Mouse (Mus musculus) mouse trophoblast stem cell (cell line): ENCODE data around the gene Gng12.

Experiments used
- in situ Hi-C, 2 experiments: fragments of 300-500 bp; cut with MseI, MboI; formaldehyde crosslinking; loops; 2 replicates in 1 of 2; 3 replicates in 1 of 2; pipeline ENCODE4 v1.15.1; 2025

The Gng12 gene

GRCm38 (mm10) chr6:66953951-66954519 lies 57.8 kb downstream of the Gng12 start:
- in situ Hi-C loops = no loop called here

- in situ Hi-C loops = loop anchor here in 1 of 2 experiments (5.0 kb wide), 1 partner anchor 113 kb away; no protein-coding TSS in a partner anchor
Observed at GRCm38 (mm10) chr6:66955089-66955657, 59.0 kb downstream of the Gng12 start.

DNA sequence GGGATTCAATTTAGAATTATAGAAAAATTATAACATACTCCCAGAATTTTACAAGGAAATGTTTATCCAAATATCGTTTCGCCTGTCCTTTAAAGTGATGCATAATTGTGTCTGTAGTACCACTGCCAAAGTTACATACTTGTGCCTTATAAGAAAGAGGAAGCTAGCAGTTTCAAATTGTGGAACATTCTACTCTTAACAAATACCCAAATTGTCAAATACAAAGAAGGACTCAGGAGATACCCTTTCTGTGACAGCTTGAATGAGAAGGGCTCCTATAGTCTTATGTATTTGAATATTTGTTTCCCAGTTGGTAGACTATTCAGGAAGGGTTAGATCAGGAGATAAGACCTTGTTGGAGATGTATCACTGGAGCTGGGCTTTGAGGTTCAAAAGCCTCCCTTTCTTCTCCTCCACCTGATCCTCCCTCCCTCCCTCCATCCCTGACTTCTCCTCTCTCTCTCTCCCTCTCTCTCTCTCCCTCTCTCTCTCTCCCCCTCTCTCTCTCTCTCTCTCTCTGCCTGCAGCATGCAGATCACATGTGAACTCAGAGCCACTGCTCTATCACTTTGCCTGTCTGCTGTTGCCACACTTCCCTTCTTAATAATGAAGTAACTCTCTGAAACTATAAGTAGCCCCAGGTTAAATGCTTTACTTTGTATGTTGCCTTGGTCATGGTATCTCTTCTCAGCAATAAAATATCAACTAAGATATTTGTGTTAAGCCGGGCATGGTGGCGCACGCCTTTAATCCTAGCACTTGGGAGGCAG lies 62.5 kb downstream of the Gng12 start:
- in situ Hi-C loops = loop anchor here in 1 of 2 experiments (5.0 kb wide), 1 partner anchor 116 kb away; no protein-coding TSS in a partner anchor

DNA sequence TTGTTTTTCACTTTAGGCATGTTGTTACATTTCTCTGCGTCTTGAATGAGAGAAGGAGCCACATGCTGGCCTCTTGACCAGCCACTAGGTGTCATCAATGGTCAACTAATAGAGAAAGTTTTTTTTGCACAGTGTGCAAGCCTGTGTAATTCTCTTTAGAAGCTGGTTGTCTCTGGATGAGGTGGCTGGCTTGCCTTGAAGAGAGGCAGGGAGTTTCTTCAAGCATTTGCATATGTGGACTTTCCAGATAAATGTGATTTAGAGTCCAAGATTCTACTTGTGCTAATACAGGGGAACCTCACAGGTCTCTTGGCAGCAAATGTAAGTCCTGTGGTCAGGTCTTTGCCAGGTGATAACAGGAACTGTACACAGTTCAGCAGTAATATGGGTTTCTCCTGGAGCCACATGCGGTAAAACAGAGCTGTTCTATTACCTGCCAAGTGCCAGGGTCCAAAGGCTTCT lies 66.4 kb downstream of the Gng12 start:
- in situ Hi-C loops = loop anchor here in 1 of 2 experiments (5.0 kb wide), 1 partner anchor 180 kb away; no protein-coding TSS in a partner anchor

- in situ Hi-C loops = loop anchor here in 1 of 2 experiments (5.0 kb wide), 1 partner anchor 179 kb away; no protein-coding TSS in a partner anchor
Observed at GRCm38 (mm10) chr6:66963068-66963467, 66.9 kb downstream of the Gng12 start.

DNA sequence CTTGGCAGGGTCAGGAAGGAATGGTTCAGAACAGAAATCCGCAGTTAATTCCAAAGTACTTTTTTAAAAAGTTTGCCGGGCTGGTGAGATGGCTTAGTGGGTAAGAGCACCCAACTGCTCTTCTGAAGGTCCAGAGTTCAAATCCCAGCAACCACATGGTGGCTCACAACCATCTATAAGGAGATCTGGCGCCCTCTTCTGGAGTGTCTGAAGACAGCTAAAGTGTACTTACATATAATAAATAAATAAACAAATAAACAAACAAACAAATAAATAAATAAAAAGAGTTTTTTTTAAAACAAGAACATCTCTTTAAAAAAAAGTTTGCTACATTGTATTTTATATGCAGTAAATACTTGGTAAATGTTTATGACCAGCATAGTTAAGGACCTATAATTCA lies 67.5 kb downstream of the Gng12 start:
- in situ Hi-C loops = loop anchor here in 1 of 2 experiments (5.0 kb wide), 1 partner anchor 179 kb away; no protein-coding TSS in a partner anchor

DNA sequence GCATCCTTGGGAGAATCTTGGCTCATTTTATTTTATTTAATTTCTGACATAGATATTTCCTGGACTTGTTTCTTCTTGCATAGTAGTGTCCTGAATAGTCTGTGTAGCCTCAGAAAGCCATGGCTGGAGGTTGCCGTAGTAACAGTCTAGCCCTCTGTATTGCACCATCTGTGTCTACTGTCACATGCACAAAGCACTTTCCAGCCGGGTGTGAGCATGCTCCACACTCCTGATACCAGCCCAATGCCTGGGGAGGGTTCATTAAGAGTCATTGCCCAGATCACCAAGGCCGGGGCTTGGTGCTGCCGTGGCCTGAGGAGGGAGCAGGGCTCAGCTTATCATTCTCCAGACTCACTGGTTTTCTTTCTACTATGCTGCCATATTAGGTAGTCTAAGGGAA lies 68.0 kb downstream of the Gng12 start:
- in situ Hi-C loops = loop anchor here in 1 of 2 experiments (5.0 kb wide), 1 partner anchor 178 kb away; no protein-coding TSS in a partner anchor

GRCm38 (mm10) chr6:66965203-66965602 lies 69.0 kb downstream of the Gng12 start:
- in situ Hi-C loops = loop anchor here in 1 of 2 experiments (5.0 kb wide), 1 partner anchor 192 kb away; no protein-coding TSS in a partner anchor

DNA sequence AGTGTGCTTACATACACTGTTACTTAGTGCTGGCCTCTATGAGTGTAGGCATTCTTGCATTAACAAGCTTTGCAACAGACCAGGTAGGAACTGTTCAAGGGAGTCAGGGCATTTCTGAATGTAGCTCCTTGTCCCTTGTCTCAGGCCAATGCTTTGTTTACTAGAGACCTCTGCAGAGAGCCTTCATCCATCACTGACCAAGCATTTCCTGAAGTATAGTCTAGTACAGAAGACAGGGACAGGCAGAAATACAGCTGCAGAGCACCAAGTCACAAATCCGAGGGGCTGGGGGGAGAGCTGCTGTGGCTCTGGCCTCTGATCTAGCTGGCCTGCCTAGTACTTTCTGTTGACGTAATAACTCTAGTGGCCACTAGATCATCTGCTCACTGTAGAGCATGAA lies 71.6 kb downstream of the Gng12 start:
- in situ Hi-C loops = loop anchor here in 1 of 2 experiments (5.0 kb wide), 1 partner anchor 190 kb away; no protein-coding TSS in a partner anchor

DNA sequence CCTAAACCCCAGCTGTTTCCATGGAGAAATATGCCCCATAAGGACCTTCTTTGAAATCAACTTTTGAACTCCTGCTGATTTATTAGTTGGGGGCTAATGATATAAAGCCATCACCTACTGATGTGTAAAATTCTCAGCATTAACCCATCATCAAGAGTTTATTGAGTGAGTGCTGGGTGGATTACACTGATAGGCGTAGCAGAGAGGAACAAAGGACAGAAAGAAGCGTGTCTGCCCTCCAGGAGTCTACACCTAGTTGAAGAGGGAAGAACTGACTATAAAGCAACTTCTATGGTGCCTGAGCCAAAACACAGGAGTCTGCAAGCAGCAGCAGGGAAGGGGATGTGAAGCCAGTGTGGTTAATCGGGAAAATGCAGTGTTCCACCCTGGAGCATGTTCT lies 73.2 kb downstream of the Gng12 start:
- in situ Hi-C loops = loop anchor here in 1 of 2 experiments (5.0 kb wide), 1 partner anchor 188 kb away; no protein-coding TSS in a partner anchor

GRCm38 (mm10) chr6:66972300-66972699 lies 76.1 kb downstream of the Gng12 start:
- in situ Hi-C loops = no loop called here

GRCm38 (mm10) chr6:66973180-66973579 lies 77.0 kb downstream of the Gng12 start:
- in situ Hi-C loops = no loop called here

- in situ Hi-C loops = no loop called here
Observed at GRCm38 (mm10) chr6:66975522-66975921, 79.3 kb downstream of the Gng12 start.

GRCm38 (mm10) chr6:66979197-66979596 lies 83.0 kb downstream of the Gng12 start:
- in situ Hi-C loops = no loop called here

DNA sequence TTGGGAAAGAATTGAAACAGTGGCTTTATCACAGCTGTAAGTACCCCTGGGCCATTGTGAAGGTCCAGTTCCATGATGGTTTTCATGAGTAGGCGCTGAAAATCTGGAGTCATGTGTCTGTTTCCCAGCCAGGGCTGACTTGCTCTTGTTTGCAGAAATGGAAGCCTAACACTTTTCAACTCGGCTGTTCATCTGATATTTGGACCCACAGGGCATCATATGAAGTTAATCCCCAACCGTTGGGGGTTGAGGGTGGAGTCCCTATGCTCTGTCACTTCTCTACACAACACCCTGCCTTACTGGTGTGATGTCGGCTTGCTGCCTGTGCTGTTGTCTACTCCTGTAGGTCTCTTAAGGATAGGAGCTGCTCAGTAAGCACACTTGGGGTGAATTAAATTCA lies 83.8 kb downstream of the Gng12 start:
- in situ Hi-C loops = no loop called here

GRCm38 (mm10) chr6:66981366-66981765 lies 85.2 kb downstream of the Gng12 start:
- in situ Hi-C loops = no loop called here

DNA sequence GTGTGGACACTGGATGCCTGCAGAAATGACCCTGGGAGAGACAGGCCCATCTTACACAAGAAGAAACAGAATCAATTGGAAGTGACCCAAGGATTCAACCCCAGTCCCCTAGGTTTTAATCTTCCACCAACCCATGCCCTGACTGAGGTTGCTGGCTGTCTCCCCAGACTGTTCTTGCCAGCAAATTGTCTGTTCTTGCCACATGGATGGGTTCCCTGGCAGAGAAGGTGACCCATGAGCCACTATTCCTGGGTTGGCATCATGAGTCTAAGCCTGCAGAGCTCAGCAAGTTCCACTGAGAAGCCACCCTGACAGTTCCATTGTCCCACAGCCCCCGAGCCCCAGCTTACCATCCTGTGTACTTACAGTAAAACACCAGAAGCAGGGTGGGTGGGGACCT lies 85.7 kb downstream of the Gng12 start:
- in situ Hi-C loops = no loop called here

DNA sequence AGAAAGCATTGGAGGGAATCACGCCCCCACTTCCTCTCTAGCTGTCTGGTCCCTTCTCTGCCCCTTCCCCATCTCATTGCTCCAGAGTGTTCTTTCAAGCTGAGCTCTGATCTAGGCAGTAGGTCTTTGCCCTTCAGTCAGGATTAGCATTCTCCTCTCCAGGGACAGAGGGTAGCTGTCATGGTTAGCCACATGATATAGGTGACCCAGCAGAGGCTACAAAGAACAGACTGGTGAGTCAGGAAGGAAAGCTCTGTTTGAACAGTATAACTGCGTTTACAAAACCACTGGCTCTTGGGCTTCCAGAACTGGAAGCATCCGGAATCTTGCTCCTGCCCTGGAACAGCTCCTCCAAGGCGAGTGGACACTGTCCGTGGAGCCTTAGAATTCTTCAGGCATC lies 87.9 kb downstream of the Gng12 start:
- in situ Hi-C loops = no loop called here

DNA sequence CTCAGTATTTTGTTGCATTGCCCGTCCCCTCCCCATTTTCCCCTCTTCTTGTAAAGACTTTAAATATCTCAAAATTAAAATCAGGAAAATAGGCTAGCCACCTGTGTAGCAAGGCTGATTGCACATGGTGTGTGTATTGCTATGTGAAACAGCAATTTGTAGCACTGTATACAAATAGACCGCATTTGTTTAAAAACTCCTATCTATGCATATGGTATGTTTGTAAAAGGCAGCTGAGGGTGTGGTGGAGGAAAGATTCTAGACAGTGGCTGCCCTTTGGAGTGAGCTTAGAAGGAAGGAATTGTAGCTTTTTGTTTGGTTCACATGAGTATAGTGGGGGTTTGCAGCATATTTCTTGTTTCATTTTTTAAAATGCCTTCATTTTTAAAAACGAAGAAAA lies 88.5 kb downstream of the Gng12 start:
- in situ Hi-C loops = no loop called here

DNA sequence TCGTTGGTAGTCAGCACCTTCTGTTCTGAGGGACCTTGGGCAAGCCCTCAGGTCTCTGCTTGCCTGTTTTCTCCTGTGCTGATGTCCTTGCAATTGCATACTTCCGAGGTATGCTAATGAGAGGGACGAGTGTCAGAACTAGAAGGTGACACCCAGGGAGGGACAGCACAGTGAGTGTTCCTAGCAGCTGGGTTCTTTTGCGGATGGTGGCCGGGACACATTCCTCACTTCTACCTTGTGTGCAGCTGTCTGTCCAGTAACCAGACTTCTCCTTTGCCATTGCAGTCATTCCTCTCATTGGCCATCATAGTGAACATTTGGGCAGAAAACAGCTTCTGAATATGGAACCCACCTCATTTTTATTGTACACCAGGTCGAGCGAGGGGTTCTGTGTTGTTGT lies 89.3 kb downstream of the Gng12 start:
- in situ Hi-C loops = no loop called here

GRCm38 (mm10) chr6:66986063-66986462 lies 89.9 kb downstream of the Gng12 start:
- in situ Hi-C loops = no loop called here

GRCm38 (mm10) chr6:66987643-66988042 lies 91.4 kb downstream of the Gng12 start:
- in situ Hi-C loops = no loop called here
